Comparison of ENCODE assay signal across 16 mouse cellular contexts in genomic region chr13:31978126-31978525, GRCm38 (mm10).
DNase-seq lines count a peak whose midpoint lies in the region; ATAC-seq lines count a peak whose summit lies in the region.
"Had no signal": no experiment of that assay in that cellular context is flagged by ENCODE, and none has a peak within 500 bp of the region (broad histone marks: within the 10 kb centered on the region; RNA-seq: fewer than 3 reads in every experiment).

No protein-coding gene starts in this region.

- 0 out of 2 replicates have a peak, but pooled peaks have one; percentile 56 for ATAC-seq in cerebellum, adult (ENCODE audit: insufficient number of reproducible peaks, low FRiP score, low TSS enrichment)
- ATAC-seq: activated CD4-positive, CD25-positive, alpha-beta regulatory T cell, adult 4 months; CD4-positive, CD25-positive, alpha-beta regulatory T cell, adult 4 months; forebrain, embryonic 13.5 days; forebrain, embryonic 15.5 days; forebrain, postnatal 0 days; Patski had no signal

- no peak for DNase-seq in cerebellum, adult 11-12 months
- peak; percentile 4 for DNase-seq in cerebellum, adult 8-10 months
- no peak for DNase-seq in cerebellum, postnatal 4 days (ENCODE audit: low spot score in 2 of 2)
- peak; percentile 45 to 62 for DNase-seq in cerebellum, postnatal 25 days
- no peak for DNase-seq in cerebellum, adult 9-11 months
- DNase-seq: adrenal gland, adult 8-10 months; adrenal gland, postnatal 14 days; adrenal gland, postnatal 36 days; B cell, adult 2 months; forebrain, postnatal 0 days had no signal

Comparison
In these comparisons a context has a peak if more than half of its experiments do, and no peak if none do; other contexts are left out.
1. DNase-seq: peak in cerebellum, adult 8-10 months (single experiment) and cerebellum, postnatal 25 days (2 of 2); none in cerebellum, adult 11-12 months (single experiment), cerebellum, postnatal 4 days (0 of 2) and cerebellum, adult 9-11 months (single experiment).